ENCODE assay signal across 8 mouse cellular contexts in the genomic region with DNA sequence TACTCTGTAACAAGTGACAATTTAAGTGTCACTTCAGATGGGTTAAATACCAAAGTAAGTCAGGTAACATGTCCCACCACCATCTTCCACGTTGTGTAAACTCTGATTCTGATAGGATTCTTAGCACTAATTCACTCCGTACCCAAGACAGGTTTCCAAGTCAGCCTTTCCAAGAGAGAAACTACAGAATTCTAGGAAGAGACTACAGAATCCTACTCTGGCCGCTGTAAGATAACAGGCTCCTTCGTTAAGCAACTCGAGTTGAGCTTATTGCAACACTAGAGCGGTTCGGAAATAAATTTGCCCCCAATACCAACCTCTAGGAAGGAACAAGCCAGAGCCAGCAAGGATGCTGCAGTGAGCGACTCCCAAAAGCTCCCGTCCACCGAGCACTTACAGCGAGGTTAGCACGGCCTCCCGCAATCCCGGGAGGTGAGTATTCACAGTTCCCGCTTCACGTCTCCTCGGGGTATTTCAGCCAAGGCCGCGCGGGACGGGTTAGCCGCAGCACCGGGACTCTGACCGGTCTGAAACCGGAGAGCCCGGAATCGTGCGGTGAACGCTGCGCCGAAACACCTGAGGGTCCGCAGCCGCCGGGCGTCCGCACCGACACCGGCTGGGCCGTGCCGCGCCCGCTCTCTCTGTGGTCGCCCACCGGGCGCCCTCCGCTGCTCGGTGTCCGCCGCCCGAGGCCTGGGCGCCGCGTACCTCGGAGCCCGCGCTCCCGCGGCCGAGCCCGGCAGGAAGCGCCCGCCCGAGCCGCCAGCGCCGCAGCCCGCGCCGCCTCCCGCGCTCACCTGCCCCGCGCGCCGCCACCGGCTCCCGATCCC. TPM values are rescaled to one million over a fixed set of nuclear protein-coding genes. Genes with fewer than 3 reads are reported as not detected.
DNase-seq lines count a peak whose midpoint lies in the region; ATAC-seq and TF ChIP-seq lines count a peak whose summit lies in the region.

No protein-coding gene starts in this region.

- TF ChIP-seq CTCF in kidney, adult 2 months (conservative IDR thresholded peaks at IDR 0.05; ENCODE audit: insufficient read depth, insufficient read length, low read depth, low read length): no peak
- no peak for TF ChIP-seq CTCF in MEL (IDR thresholded peaks at IDR 0.05 in 2 of 3, conservative IDR thresholded peaks at IDR 0.05 in 1 of 3; ENCODE audit: control insufficient read depth in 1 of 3, insufficient read depth in 1 of 3, low read depth in 2 of 3, low read length in 3 of 3, poor library complexity in 1 of 3, severe bottlenecking in 1 of 3)
- no peak for TF ChIP-seq CTCF in testis, adult 2 months (IDR thresholded peaks at IDR 0.05; ENCODE audit: control insufficient read depth, insufficient read depth, insufficient replicate concordance, low read depth, low read length)

- no peak for TF ChIP-seq POLR2A in kidney, adult 2 months (IDR thresholded peaks at IDR 0.05; ENCODE audit: low read depth, low read length)
- no peak for TF ChIP-seq POLR2A in MEL (IDR thresholded peaks at IDR 0.05; ENCODE audit: control insufficient read depth in 1 of 2, insufficient read depth in 1 of 2, low read depth in 1 of 2, low read length in 2 of 2, poor library complexity in 1 of 2)
- TF ChIP-seq POLR2A in testis, adult 2 months (IDR thresholded peaks at IDR 0.05; ENCODE audit: control insufficient read depth, low read depth, low read length): no peak

- peak overlapping the region; percentile 91 for H3K4me3 ChIP-seq in kidney, adult 2 months (ENCODE audit: insufficient read depth, low read depth, low read length)
- peak overlapping the region; percentile 81 to 95 for H3K4me3 ChIP-seq in MEL (ENCODE audit: control insufficient read depth in 1 of 2, insufficient read depth in 1 of 2, low read depth in 2 of 2, low read length in 2 of 2)
- peak overlapping the region; percentile 84 for H3K4me3 ChIP-seq in embryonic facial prominence, embryonic 11.5 days (ENCODE audit: low read depth, low read length)
- H3K4me3 ChIP-seq in heart, embryonic 15.5 days: peak overlapping the region; percentile 83
- H3K4me3 ChIP-seq in limb, embryonic 11.5 days (ENCODE audit: low read depth, low read length): peak overlapping the region; percentile 73
- H3K4me3 ChIP-seq in midbrain, embryonic 13.5 days (replicated peaks): peak overlapping the region; percentile 79
- peak overlapping the region; percentile 99 for H3K4me3 ChIP-seq in testis, adult 2 months (ENCODE audit: control insufficient read depth, low read depth, low read length)

- peak; percentile 45 for DNase-seq in kidney, adult 2 months
- no peak for DNase-seq in kidney, postnatal 14 days
- DNase-seq in MEL (ENCODE audit: low read depth, low spot score): peak; percentile 59
- peak; percentile 41 for DNase-seq in embryonic facial prominence, embryonic 11.5 days (ENCODE audit: low spot score)
- peak; percentile 65 for DNase-seq in limb, embryonic 11.5 days (ENCODE audit: low spot score)

- no peaks in the 10 kb centered on the region for H3K36me3 ChIP-seq in kidney, adult 2 months (ENCODE audit: control insufficient read depth, insufficient read depth, low read length)
- peaks cover 0 to 9% of the 10 kb centered on the region in 2 experiments; a peak in 2 of 4 replicates for H3K36me3 ChIP-seq in MEL (ENCODE audit: control insufficient read depth in 1 of 2, insufficient read depth in 2 of 2, low read length in 2 of 2)
- no peaks in the 10 kb centered on the region for H3K36me3 ChIP-seq in embryonic facial prominence, embryonic 11.5 days (replicated peaks; ENCODE audit: control insufficient read depth, insufficient read depth, low read depth, low read length)
- H3K36me3 ChIP-seq in heart, embryonic 15.5 days: no peaks in the 10 kb centered on the region
- no peaks in the 10 kb centered on the region for H3K36me3 ChIP-seq in limb, embryonic 11.5 days (ENCODE audit: control insufficient read depth, insufficient read depth, low read length)
- H3K36me3 ChIP-seq in midbrain, embryonic 13.5 days: no peaks in the 10 kb centered on the region
- no peaks in the 10 kb centered on the region for H3K36me3 ChIP-seq in testis, adult 2 months (ENCODE audit: control insufficient read depth, insufficient read depth, low read length)

- no peak; a peak in 1 of 4 replicates for TF ChIP-seq EP300 in MEL (IDR thresholded peaks at IDR 0.05; ENCODE audit: low read depth in 1 of 2, low read length in 2 of 2)

- peak overlapping the region; percentile 81 for H3K4me2 ChIP-seq in embryonic facial prominence, embryonic 11.5 days (ENCODE audit: low read depth, low read length)
- H3K4me2 ChIP-seq in heart, embryonic 15.5 days: peak overlapping the region; percentile 86
- peak overlapping the region; percentile 76 for H3K4me2 ChIP-seq in limb, embryonic 11.5 days (ENCODE audit: low read depth, severe bottlenecking)
- peak overlapping the region; percentile 64 for H3K4me2 ChIP-seq in midbrain, embryonic 13.5 days (replicated peaks)

- H3K9me3 ChIP-seq in MEL (replicated peaks; ENCODE audit: insufficient read depth, low read length): no peaks in the 10 kb centered on the region
- H3K9me3 ChIP-seq in embryonic facial prominence, embryonic 11.5 days (replicated peaks; ENCODE audit: control insufficient read depth, low read length): no peaks in the 10 kb centered on the region
- H3K9me3 ChIP-seq in heart, embryonic 15.5 days (replicated peaks): no peaks in the 10 kb centered on the region
- H3K9me3 ChIP-seq in limb, embryonic 11.5 days (ENCODE audit: control insufficient read depth, low read length): no peaks in the 10 kb centered on the region
- no peaks in the 10 kb centered on the region for H3K9me3 ChIP-seq in midbrain, embryonic 13.5 days

- peaks cover 6% of the 10 kb centered on the region; the same call in 1 of the 2 replicates for H3K4me1 ChIP-seq in kidney, adult 2 months (ENCODE audit: control insufficient read depth, insufficient read depth, low read length)
- peaks cover 3 to 7% of the 10 kb centered on the region in 2 experiments; a peak in 3 of 4 replicates for H3K4me1 ChIP-seq in MEL (ENCODE audit: control insufficient read depth in 1 of 2, insufficient read depth in 2 of 2, low read length in 2 of 2)
- no peaks in the 10 kb centered on the region for H3K4me1 ChIP-seq in embryonic facial prominence, embryonic 11.5 days (ENCODE audit: control insufficient read depth, insufficient read depth, low read length)
- H3K4me1 ChIP-seq in heart, embryonic 15.5 days (replicated peaks): peaks cover 7% of the 10 kb centered on the region
- 0 out of 2 replicates have a peak, but pooled peaks cover 3% of the 10 kb centered on the region for H3K4me1 ChIP-seq in limb, embryonic 11.5 days (ENCODE audit: control insufficient read depth, insufficient read depth, low read length)
- peaks cover 22% of the 10 kb centered on the region for H3K4me1 ChIP-seq in midbrain, embryonic 13.5 days (replicated peaks)
- H3K4me1 ChIP-seq in testis, adult 2 months (ENCODE audit: control insufficient read depth, insufficient read depth, low read length): peaks cover 6% of the 10 kb centered on the region

- H3K79me2 ChIP-seq in MEL (ENCODE audit: control insufficient read depth, insufficient read depth, low read length, poor library complexity): peaks cover 8% of the 10 kb centered on the region

- TF ChIP-seq RAD21 in MEL (IDR thresholded peaks at IDR 0.05; ENCODE audit: low read depth, low read length): no peak

- H3K9ac ChIP-seq in MEL (ENCODE audit: control insufficient read depth, low read depth, low read length, poor library complexity, severe bottlenecking): peak overlapping the region; percentile 88
- H3K9ac ChIP-seq in embryonic facial prominence, embryonic 11.5 days (replicated peaks; ENCODE audit: low read length): peak overlapping the region; percentile 78
- H3K9ac ChIP-seq in heart, embryonic 15.5 days: peak overlapping the region; percentile 77
- H3K9ac ChIP-seq in limb, embryonic 11.5 days (ENCODE audit: low read length): peak overlapping the region; percentile 71
- H3K9ac ChIP-seq in midbrain, embryonic 13.5 days (replicated peaks): peak overlapping the region; percentile 88

- peak; percentile 57 for ATAC-seq in embryonic facial prominence, embryonic 11.5 days (replicated peaks; ENCODE audit: insufficient number of reproducible peaks, low FRiP score, low TSS enrichment, low read depth)
- ATAC-seq in heart, embryonic 15.5 days (replicated peaks; ENCODE audit: insufficient number of reproducible peaks, insufficient read depth, low FRiP score, low read depth): peak; percentile 83
- ATAC-seq in limb, embryonic 11.5 days (ENCODE audit: insufficient number of reproducible peaks, low FRiP score, low TSS enrichment, low read depth): peak; percentile 65
- peak; percentile 5; the same call in 1 of the 2 replicates for ATAC-seq in midbrain, embryonic 13.5 days

- WGBS in kidney, adult 2 months: 2% methylated on average over 77 of the region's 77 CpGs
- 1% methylated on average over 65 of the region's 77 CpGs for WGBS in embryonic facial prominence, embryonic 11.5 days
- WGBS in heart, embryonic 15.5 days: under 1% methylated on average over 72 of the region's 77 CpGs
- WGBS in limb, embryonic 11.5 days: under 1% methylated on average over 61 of the region's 77 CpGs
- under 1% methylated on average over 61 of the region's 77 CpGs for WGBS in midbrain, embryonic 13.5 days

- peak overlapping the region; percentile 69 for H3K27ac ChIP-seq in kidney, adult 2 months (ENCODE audit: insufficient read depth, low read depth, low read length)
- peak overlapping the region; percentile 38; the same call in 1 of the 2 replicates for H3K27ac ChIP-seq in MEL (ENCODE audit: control insufficient read depth, low read depth, low read length)
- H3K27ac ChIP-seq in embryonic facial prominence, embryonic 11.5 days (replicated peaks; ENCODE audit: low read depth, low read length): peak overlapping the region; percentile 41; the same call in 1 of the 2 replicates
- peak overlapping the region; percentile 83 for H3K27ac ChIP-seq in heart, embryonic 15.5 days
- H3K27ac ChIP-seq in limb, embryonic 11.5 days (replicated peaks; ENCODE audit: low read depth, low read length): no peak overlapping the region
- peak overlapping the region; percentile 94 for H3K27ac ChIP-seq in midbrain, embryonic 13.5 days
- peak overlapping the region; percentile 61 for H3K27ac ChIP-seq in testis, adult 2 months (ENCODE audit: control insufficient read depth, insufficient read depth, low read depth, low read length)

- no peaks in the 10 kb centered on the region for H3K27me3 ChIP-seq in kidney, adult 2 months (replicated peaks; ENCODE audit: control insufficient read depth, insufficient read depth, low read length)
- no peaks in the 10 kb centered on the region for H3K27me3 ChIP-seq in MEL (ENCODE audit: control insufficient read depth in 1 of 2, insufficient read depth in 2 of 2, low read length in 2 of 2)
- H3K27me3 ChIP-seq in embryonic facial prominence, embryonic 11.5 days (ENCODE audit: control insufficient read depth, insufficient read depth, low read length): no peaks in the 10 kb centered on the region
- no peaks in the 10 kb centered on the region for H3K27me3 ChIP-seq in heart, embryonic 15.5 days
- H3K27me3 ChIP-seq in limb, embryonic 11.5 days (ENCODE audit: control insufficient read depth, insufficient read depth, low read length): 0 out of 2 replicates have a peak, but pooled peaks cover 4% of the 10 kb centered on the region
- peaks cover 17% of the 10 kb centered on the region for H3K27me3 ChIP-seq in midbrain, embryonic 13.5 days
- no peaks in the 10 kb centered on the region for H3K27me3 ChIP-seq in testis, adult 2 months (ENCODE audit: control insufficient read depth, insufficient read depth, low read length)

RNA-seq across cellular contexts. Expression of a gene that starts 1.0 kb away (rescaled TPM):
- 7.3 and 7.4 TPM in 2 replicates for polyA plus RNA-seq in kidney, adult 2 months (2012; rRNA removed)
- 2.2 and 2.4 TPM in 2 replicates for total RNA-seq in MEL (2012; rRNA removed)
- polyA plus RNA-seq in MEL (2012; ENCODE audit: insufficient read depth in 1 of 2, insufficient read length in 2 of 2, low read depth in 1 of 2, low replicate concordance in 2 of 2, missing spikeins in 1 of 2): 1 to 10 TPM in 1 of 2 experiments, not detected in 1; 7.6 TPM
- polyA plus RNA-seq in embryonic facial prominence, embryonic 11.5 days (2014; fragmentation: Nextera tagmentation; extraction: Ambion mirVana): 0.90 and 1.2 TPM in 2 replicates
- polyA plus RNA-seq in heart, embryonic 15.5 days (2015; fragmentation: Nextera tagmentation; extraction: Ambion mirVana): 1.4 TPM in 2 replicates
- 0.41 and 0.51 TPM in 2 replicates for polyA plus RNA-seq in limb, embryonic 11.5 days (2014; fragmentation: Nextera tagmentation; extraction: Ambion mirVana)
- 3.1 and 3.9 TPM in 2 replicates for polyA plus RNA-seq in midbrain, embryonic 13.5 days (2015; fragmentation: Nextera tagmentation; extraction: Ambion mirVana)
- 2.7 and 3.0 TPM in 2 replicates for polyA plus RNA-seq in testis, adult 2 months (2012; rRNA removed)

Comparison
In these comparisons a context has a peak if more than half of its experiments do, and no peak if none do; other contexts are left out.
1. ATAC-seq: peak in every context shown above with its lines; median percentile 83 in heart, embryonic 15.5 days; 65 in limb, embryonic 11.5 days; 57 in embryonic facial prominence, embryonic 11.5 days; 5 in midbrain, embryonic 13.5 days.